Mouse (Mus musculus) heart, postnatal 0 days (tissue): ENCODE results near the gene Usp13. TPM values are rescaled to one million over a fixed set of nuclear protein-coding genes. Genes with fewer than 3 reads are reported as not detected.

Source experiments
- ATAC-seq: fragments of 200-750 bp; cut with Nextera tagmentation; 2 replicates; pipeline ENCODE4 v1.8.0; 2017; ENCODE audit warnings: low read depth, moderate number of reproducible peaks, moderate library complexity; ENCODE audit not compliant: insufficient read depth
- DNase-seq: peaks from one replicate; pipeline ENCODE4 v3.0.0-alpha.2; 2016; ENCODE audit warnings: low spot score
- H3K27ac ChIP-seq: fragments of 300-500 bp; sonication (generic); 2 replicates; pipeline ENCODE4 v1.5.1; 2014; ENCODE audit warnings: low read depth, mild to moderate bottlenecking
- H3K27me3 ChIP-seq: fragments of 300-500 bp; sonication (generic); 2 replicates; pipeline ENCODE4 v1.6.1; 2014; ENCODE audit warnings: low read length, mixed read lengths; ENCODE audit not compliant: control insufficient read depth, insufficient read depth
- H3K36me3 ChIP-seq: fragments of 300-500 bp; sonication (generic); replicated peaks from 2 replicates; pipeline ENCODE4 v1.6.1; 2014; ENCODE audit warnings: low read length, mixed read lengths; ENCODE audit not compliant: control insufficient read depth, insufficient read depth
- H3K4me1 ChIP-seq: fragments of 300-500 bp; sonication (generic); 2 replicates; pipeline ENCODE4 v1.6.1; 2014; ENCODE audit warnings: antibody characterized with exemption; ENCODE audit not compliant: control insufficient read depth, insufficient read depth
- H3K4me2 ChIP-seq: fragments of 300-500 bp; sonication (generic); 2 replicates; pipeline ENCODE4 v1.6.1; 2014; ENCODE audit warnings: low read depth, mild to moderate bottlenecking, low read length, moderate library complexity
- H3K4me3 ChIP-seq: fragments of 300-500 bp; sonication (generic); 2 replicates; pipeline ENCODE4 v1.5.1; 2014; ENCODE audit warnings: low read depth, low read length
- H3K9ac ChIP-seq: fragments of 300-500 bp; sonication (generic); replicated peaks from 2 replicates; pipeline ENCODE4 v1.6.1; 2014; ENCODE audit warnings: low read depth, low read length, mixed read lengths
- H3K9me3 ChIP-seq: fragments of 300-500 bp; sonication (generic); replicated peaks from 2 replicates; pipeline ENCODE4 v1.6.1; 2016; ENCODE audit warnings: low read length; ENCODE audit not compliant: control insufficient read depth
- CTCF ChIP-seq: IDR thresholded peaks from 2 replicates; pipeline ENCODE4 v1.5.1; 2016; ENCODE audit warnings: antibody characterized with exemption, control low read depth, low read depth
- EP300 ChIP-seq: IDR thresholded peaks from 2 replicates; pipeline ENCODE4 v1.6.1; 2016; ENCODE audit warnings: antibody characterized with exemption, low read depth
- WGBS: fragments of 180-500 bp; shearing (Covaris S2); extraction: QIAGEN DNeasy Blood & Tissue Kit; methylation state at CpG from one replicate; pipeline ENCODE4 v1.1.7; 2014; 5-methylcytosine and 5-hydroxymethylcytosine counted together
- polyA plus RNA-seq: library from polyadenylated mRNA; unstranded; fragments of >200 nt; fragmentation: Nextera tagmentation; extraction: Ambion mirVana; gene quantifications from 2 replicates; pipeline ENCODE4 v1.2.1, GENCODE M21; 2015
- total RNA-seq: library from RNA; depleted of rRNA; stranded (reverse); fragments of >200 nt; gene quantifications from 2 replicates; pipeline ENCODE4 v1.2.3, GENCODE M21; 2014; ENCODE audit warnings: low replicate concordance

Usp13 gene
- total and polyA plus RNA-seq, 2 experiments from 2014 or later: 65.8 to 79.8 TPM

DNA sequence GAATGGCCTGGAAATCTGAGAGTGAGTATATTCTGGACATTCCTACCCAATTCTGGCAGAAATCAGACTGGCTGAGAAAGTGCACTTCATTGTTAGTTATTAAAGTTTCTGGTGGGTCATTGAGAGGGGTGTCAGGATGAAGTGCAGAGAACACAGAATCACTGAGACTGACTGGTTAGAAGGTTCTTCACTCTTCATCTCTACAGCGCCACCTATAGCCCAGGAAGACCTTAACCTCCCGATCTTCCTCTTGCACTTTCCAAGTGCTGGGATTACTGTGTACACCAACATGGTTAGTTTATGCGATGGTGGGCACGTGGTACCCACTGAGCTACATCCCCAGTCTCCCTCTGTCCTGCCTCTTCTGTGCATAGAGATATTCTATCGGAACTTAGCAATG, 130.1 kb downstream of the Usp13 start:
- no peak for TF ChIP-seq CTCF
- TF ChIP-seq EP300: no peak

DNA sequence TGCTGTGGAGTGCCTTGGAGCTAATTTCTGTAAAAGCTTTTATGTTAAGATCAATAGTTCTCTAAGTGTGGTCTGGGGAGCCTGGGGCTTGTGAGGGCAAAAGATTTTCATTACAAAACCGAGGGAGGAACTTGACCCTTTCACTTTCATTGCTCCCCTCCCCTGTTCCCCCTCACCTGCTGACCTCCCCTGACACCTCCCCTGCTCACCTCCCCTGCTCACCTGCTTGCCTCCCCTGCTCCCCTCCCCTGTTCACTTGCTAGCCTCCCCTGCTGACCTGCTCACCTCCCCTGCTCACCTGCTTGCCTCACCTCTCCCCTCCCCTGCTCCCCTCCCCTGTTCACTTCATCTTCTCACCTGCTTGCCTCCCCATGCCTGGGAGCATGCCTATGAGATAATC, 134.0 kb downstream of the Usp13 start:
- 21% methylated on average over 1 of the region's 1 CpGs for WGBS
- DNase-seq: no peak
- H3K27me3 ChIP-seq: no peaks in the 10 kb centered on the region
- no peaks in the 10 kb centered on the region for H3K9me3 ChIP-seq
- no peaks in the 10 kb centered on the region for H3K4me1 ChIP-seq
- TF ChIP-seq CTCF: no peak
- no peak for TF ChIP-seq EP300
- no peak overlapping the region for H3K4me3 ChIP-seq
- H3K27ac ChIP-seq: no peak overlapping the region
- no peaks in the 10 kb centered on the region for H3K36me3 ChIP-seq
- no peak overlapping the region for H3K4me2 ChIP-seq
- no peak for ATAC-seq
- no peak overlapping the region for H3K9ac ChIP-seq

More for the DNA sequence above, 130.1 kb downstream of the Usp13 start:
- WGBS: 86% methylated on average over 5 of the region's 5 CpGs
- H3K27me3 ChIP-seq: no peaks in the 10 kb centered on the region
- H3K4me1 ChIP-seq: no peaks in the 10 kb centered on the region
- H3K4me2 ChIP-seq: no peak overlapping the region
- H3K36me3 ChIP-seq: no peaks in the 10 kb centered on the region
- no peak for ATAC-seq
- DNase-seq: no peak
- H3K9ac ChIP-seq: no peak overlapping the region
- H3K9me3 ChIP-seq: no peaks in the 10 kb centered on the region
- H3K4me3 ChIP-seq: no peak overlapping the region
- no peak overlapping the region for H3K27ac ChIP-seq

DNA sequence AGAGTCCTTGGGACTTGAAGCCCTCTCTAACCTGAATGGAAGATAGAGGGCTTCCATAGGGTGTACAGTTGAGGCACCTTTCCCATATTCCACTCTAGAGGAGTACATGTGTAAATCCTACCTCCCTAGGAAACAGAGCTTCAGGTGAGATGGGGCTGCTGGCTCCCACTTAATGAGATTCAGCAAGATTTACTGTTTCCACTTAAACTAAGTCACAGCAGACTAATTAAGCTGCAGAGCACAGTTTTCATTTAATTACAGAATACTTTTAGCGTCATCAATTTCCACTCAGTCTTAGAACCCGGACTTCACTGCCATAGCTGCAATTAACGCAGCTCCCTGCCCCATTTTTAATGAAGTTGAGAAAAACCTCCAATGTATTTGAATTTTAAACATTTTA, 144.1 kb downstream of the Usp13 start:
- ATAC-seq (no peak), DNase-seq (no peak)
- Histone ChIP-seq H3K9ac (no peak overlapping the region), H3K4me3 (no peak overlapping the region), H3K9me3 (no peaks in the 10 kb centered on the region), H3K27me3 (no peaks in the 10 kb centered on the region), H3K27ac (no peak overlapping the region), H3K36me3 (no peaks in the 10 kb centered on the region), H3K4me1 (no peaks in the 10 kb centered on the region), H3K4me2 (no peak overlapping the region)
- 86% methylated on average over 3 of the region's 3 CpGs for WGBS
- TF ChIP-seq CTCF: no peak
- TF ChIP-seq EP300: no peak

DNA sequence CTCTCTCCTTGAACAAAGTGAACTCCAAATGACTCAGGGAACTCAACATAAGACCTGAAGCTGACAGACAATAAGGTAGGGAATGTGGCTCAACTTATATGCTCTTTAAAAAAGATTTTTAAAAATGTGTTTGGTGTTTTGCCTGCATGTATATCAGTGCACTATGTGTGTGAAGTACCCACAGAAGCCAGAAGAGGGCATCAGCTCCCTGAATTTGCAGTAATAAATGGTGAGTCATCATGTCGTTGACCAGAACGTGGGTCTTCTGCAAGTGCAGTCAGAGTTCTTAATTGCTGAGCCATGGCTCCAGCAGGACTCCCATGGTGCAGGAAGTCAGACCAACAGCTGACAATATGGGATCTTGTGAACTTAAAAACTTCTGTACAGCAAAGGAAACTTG, 148.2 kb downstream of the Usp13 start:
- TF ChIP-seq CTCF (peak; percentile 53), EP300 (no peak)
- no peak for ATAC-seq
- Histone ChIP-seq H3K27me3 (no peaks in the 10 kb centered on the region), H3K4me2 (no peak overlapping the region), H3K9ac (no peak overlapping the region), H3K9me3 (no peaks in the 10 kb centered on the region), H3K4me1 (no peaks in the 10 kb centered on the region), H3K4me3 (no peak overlapping the region), H3K36me3 (no peaks in the 10 kb centered on the region), H3K27ac (no peak overlapping the region)
- 2% methylated on average over 2 of the region's 2 CpGs for WGBS
- peak; percentile 38 for DNase-seq

DNA sequence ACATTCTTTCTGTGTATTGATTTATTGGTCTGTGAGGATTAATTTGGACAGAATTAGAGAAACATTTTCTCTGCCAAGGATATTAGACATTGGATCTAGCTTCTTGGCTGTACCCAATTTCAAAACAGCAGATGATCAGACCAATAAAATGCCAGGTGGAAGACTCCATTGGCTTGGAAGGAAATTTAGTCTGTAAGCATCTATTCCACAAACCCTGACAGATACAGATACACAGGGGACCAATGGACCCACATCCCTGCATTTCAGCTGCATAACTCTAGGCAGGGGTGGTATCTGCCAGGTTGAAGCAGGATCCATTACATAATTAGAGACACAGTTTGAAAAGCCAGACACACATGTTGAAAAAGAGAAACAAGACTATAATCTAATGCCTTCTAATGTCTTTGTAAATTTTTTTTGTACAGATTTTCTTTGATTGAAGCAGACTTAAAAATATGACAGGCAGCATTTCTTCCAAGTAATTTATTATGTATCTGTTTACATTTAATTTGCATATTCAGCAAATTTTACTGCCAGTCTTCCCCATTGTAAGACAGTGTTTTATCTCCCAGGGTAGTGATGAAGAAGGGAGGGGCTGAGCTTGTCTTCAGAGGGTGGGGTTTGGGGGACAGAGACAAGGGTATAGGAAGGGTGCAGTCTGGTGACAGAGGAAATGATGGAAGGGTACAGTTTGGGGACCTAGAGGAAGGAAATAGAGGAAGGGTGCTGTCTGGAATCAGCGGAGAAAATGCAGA, 151.5 kb downstream of the Usp13 start:
- Histone ChIP-seq H3K27me3 (no peaks in the 10 kb centered on the region), H3K4me1 (no peaks in the 10 kb centered on the region), H3K4me2 (no peak overlapping the region), H3K4me3 (no peak overlapping the region), H3K36me3 (no peaks in the 10 kb centered on the region), H3K9ac (no peak overlapping the region), H3K27ac (no peak overlapping the region), H3K9me3 (no peaks in the 10 kb centered on the region)
- ATAC-seq (no peak), DNase-seq (no peak)
- no peak for TF ChIP-seq EP300
- no peak for TF ChIP-seq CTCF
- WGBS: 55% methylated on average over 1 of the region's 1 CpGs

DNA sequence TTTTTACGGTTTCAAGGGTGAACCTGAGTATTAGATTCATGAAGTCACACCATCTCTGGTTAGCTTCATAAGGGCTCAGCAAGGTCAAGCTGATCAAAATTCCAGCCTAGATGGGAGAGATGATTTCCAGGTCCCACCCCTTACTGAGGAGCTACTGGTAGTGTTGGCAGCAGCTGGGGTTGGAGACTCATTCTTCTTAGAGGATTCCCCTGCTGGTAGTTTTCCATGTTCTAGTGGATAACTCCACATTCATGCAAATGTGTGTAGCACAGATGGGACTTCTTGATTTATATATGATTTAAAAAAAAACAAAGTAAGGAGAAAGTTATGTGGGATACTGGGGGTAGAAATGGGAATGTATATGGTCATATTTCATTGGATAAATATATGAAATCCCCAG, 152.9 kb downstream of the Usp13 start:
- no peak for ATAC-seq
- Histone ChIP-seq H3K4me2 (no peak overlapping the region), H3K9ac (no peak overlapping the region), H3K27me3 (no peaks in the 10 kb centered on the region), H3K36me3 (no peaks in the 10 kb centered on the region), H3K27ac (no peak overlapping the region), H3K4me3 (no peak overlapping the region), H3K9me3 (no peaks in the 10 kb centered on the region), H3K4me1 (no peaks in the 10 kb centered on the region)
- DNase-seq: no peak
- WGBS: 91% methylated on average over 1 of the region's 1 CpGs
- TF ChIP-seq CTCF: no peak
